Mouse (Mus musculus): Measurements from ENCODE around the gene Fastkd1. TPM values are rescaled to one million over a fixed set of nuclear protein-coding genes. Genes with fewer than 3 reads are reported as not detected.

The Fastkd1 gene
- polyA plus RNA-seq, 1 experiment: 27.9 TPM

DNA sequence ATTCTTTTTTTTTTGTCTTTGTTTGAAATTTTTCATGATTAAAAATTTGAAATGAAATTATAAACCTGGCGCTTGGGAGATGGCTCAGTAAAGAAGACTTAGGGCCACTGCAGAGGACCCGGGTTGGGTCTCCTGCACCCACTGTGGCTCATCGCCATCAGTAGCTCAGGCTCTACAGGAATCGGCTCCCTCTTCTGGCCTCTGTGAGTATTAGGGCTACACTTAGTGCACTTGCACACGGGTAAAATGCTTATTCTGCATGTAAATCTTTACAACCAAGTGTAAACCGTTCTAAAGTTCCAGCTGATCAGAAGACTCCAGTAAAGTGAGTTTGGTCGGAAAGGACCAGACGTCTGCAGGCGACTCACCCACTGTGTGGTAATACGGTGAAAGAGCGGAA is 19.8 kb downstream of the Fastkd1 start:
- no peaks in the 10 kb centered on the region for H3K9me3 ChIP-seq (replicated peaks; ENCODE audit: control insufficient read depth, insufficient read depth, low read length, poor library complexity, severe bottlenecking)
- H3K27me3 ChIP-seq (ENCODE audit: control insufficient read depth, insufficient read depth, low read length, poor library complexity, severe bottlenecking): no peaks in the 10 kb centered on the region
- no peak overlapping the region for H3K4me3 ChIP-seq (ENCODE audit: low read depth, low read length)
- H3K9ac ChIP-seq (ENCODE audit: low read depth, poor library complexity, severe bottlenecking): no peak overlapping the region
- H3K4me1 ChIP-seq (ENCODE audit: control insufficient read depth, insufficient read depth, low read length): no peaks in the 10 kb centered on the region
- TF ChIP-seq EP300 (IDR thresholded peaks at IDR 0.05; ENCODE audit: insufficient read depth, low read depth, low read length): no peak
- TF ChIP-seq CTCF (IDR thresholded peaks at IDR 0.05; ENCODE audit: low read depth, low read length): peak; percentile 47
- no peak overlapping the region for H3K27ac ChIP-seq (ENCODE audit: insufficient read depth, low read length)
- peaks cover 10% of the 10 kb centered on the region; the same call in 1 of the 2 replicates for H3K36me3 ChIP-seq (ENCODE audit: control insufficient read depth, insufficient read depth, low read length, poor library complexity, severe bottlenecking)

DNA sequence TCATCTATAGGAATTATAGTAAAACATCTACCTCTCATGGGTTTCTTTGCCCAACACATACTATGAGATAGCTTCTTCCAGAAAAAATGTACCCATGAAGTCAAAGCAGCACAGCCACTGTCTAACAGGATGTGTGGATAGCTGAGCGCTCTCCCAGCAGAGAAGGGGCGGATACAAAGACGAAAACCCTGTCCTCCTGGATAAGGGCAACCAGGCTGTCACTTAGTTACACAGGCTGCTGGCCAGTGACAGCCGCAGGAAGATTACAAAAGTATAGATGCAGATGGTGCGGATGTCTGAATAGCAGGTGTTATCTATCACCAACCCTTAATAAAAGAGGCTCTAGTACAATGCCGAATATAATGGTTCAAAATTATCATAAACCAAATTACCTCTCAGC is 22.5 kb downstream of the Fastkd1 start:
- Histone ChIP-seq H3K27ac (ENCODE audit: insufficient read depth, low read length) (no peak overlapping the region), H3K36me3 (ENCODE audit: control insufficient read depth, insufficient read depth, low read length, poor library complexity, severe bottlenecking) (peaks cover 8% of the 10 kb centered on the region; the same call in 1 of the 2 replicates), H3K27me3 (ENCODE audit: control insufficient read depth, insufficient read depth, low read length, poor library complexity, severe bottlenecking) (no peaks in the 10 kb centered on the region), H3K9ac (ENCODE audit: low read depth, poor library complexity, severe bottlenecking) (no peak overlapping the region), H3K4me1 (ENCODE audit: control insufficient read depth, insufficient read depth, low read length) (no peaks in the 10 kb centered on the region), H3K4me3 (ENCODE audit: low read depth, low read length) (no peak overlapping the region), H3K9me3 (replicated peaks; ENCODE audit: control insufficient read depth, insufficient read depth, low read length, poor library complexity, severe bottlenecking) (no peaks in the 10 kb centered on the region)
- TF ChIP-seq CTCF (IDR thresholded peaks at IDR 0.05; ENCODE audit: low read depth, low read length): no peak
- TF ChIP-seq POLR2A (IDR thresholded peaks at IDR 0.05; ENCODE audit: insufficient read depth, low read length): no peak
- TF ChIP-seq EP300 (IDR thresholded peaks at IDR 0.05; ENCODE audit: insufficient read depth, low read depth, low read length): no peak

DNA sequence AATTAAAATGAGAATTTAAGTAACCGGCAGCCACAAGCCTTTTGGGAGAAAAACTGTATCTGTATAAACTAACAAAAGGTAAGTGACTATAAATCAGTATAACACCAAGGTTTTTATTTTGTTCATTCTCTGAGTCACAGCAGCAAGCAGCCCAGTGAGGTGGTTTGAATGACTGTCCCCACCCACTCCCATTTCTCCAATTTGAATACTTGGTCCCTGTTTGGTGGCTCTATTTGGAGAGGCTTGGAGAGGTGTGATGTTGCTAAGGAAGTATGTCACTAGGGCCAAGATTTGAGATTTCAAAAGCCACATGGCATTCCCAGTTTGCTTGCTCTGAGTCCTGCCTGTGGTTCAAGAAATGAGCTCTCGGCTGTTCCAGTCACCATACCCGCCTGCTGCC is 23.1 kb downstream of the Fastkd1 start:
- H3K27ac ChIP-seq (ENCODE audit: insufficient read depth, low read length): no peak overlapping the region
- H3K9ac ChIP-seq (ENCODE audit: low read depth, poor library complexity, severe bottlenecking): no peak overlapping the region
- H3K36me3 ChIP-seq (ENCODE audit: control insufficient read depth, insufficient read depth, low read length, poor library complexity, severe bottlenecking): peaks cover 8% of the 10 kb centered on the region; the same call in 1 of the 2 replicates
- H3K4me3 ChIP-seq (ENCODE audit: low read depth, low read length): no peak overlapping the region
- TF ChIP-seq CTCF (IDR thresholded peaks at IDR 0.05; ENCODE audit: low read depth, low read length): no peak
- TF ChIP-seq EP300 (IDR thresholded peaks at IDR 0.05; ENCODE audit: insufficient read depth, low read depth, low read length): no peak
- TF ChIP-seq POLR2A (IDR thresholded peaks at IDR 0.05; ENCODE audit: insufficient read depth, low read length): no peak
- no peaks in the 10 kb centered on the region for H3K4me1 ChIP-seq (ENCODE audit: control insufficient read depth, insufficient read depth, low read length)
- H3K27me3 ChIP-seq (ENCODE audit: control insufficient read depth, insufficient read depth, low read length, poor library complexity, severe bottlenecking): no peaks in the 10 kb centered on the region
- H3K9me3 ChIP-seq (replicated peaks; ENCODE audit: control insufficient read depth, insufficient read depth, low read length, poor library complexity, severe bottlenecking): no peaks in the 10 kb centered on the region

DNA sequence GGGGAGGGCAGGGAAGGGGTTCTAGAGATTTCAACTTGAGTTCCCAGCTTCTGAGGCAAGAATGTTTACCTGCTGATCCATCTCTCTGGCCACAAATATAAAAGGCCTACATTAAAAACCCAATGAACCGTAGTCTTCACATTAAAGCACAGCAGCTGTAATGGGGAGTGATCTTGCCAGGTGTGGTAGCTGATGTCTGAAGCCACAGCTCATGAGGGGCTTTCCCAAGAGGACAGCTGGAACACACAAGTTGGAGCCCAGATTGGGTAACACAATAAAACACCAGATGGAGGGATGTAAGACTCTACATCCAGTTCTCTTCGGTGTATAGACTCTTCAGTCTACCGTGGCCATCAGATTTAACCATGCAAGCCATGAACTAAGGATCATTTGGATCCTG is 28.8 kb downstream of the Fastkd1 start:
- H3K36me3 ChIP-seq (ENCODE audit: control insufficient read depth, insufficient read depth, low read length, poor library complexity, severe bottlenecking): no peaks in the 10 kb centered on the region
- no peak overlapping the region for H3K9ac ChIP-seq (ENCODE audit: low read depth, poor library complexity, severe bottlenecking)
- no peaks in the 10 kb centered on the region for H3K4me1 ChIP-seq (ENCODE audit: control insufficient read depth, insufficient read depth, low read length)
- H3K9me3 ChIP-seq (replicated peaks; ENCODE audit: control insufficient read depth, insufficient read depth, low read length, poor library complexity, severe bottlenecking): no peaks in the 10 kb centered on the region
- H3K27me3 ChIP-seq (ENCODE audit: control insufficient read depth, insufficient read depth, low read length, poor library complexity, severe bottlenecking): no peaks in the 10 kb centered on the region
- H3K27ac ChIP-seq (ENCODE audit: insufficient read depth, low read length): no peak overlapping the region
- no peak overlapping the region for H3K4me3 ChIP-seq (ENCODE audit: low read depth, low read length)
- TF ChIP-seq POLR2A (IDR thresholded peaks at IDR 0.05; ENCODE audit: insufficient read depth, low read length): no peak
- no peak for TF ChIP-seq EP300 (IDR thresholded peaks at IDR 0.05; ENCODE audit: insufficient read depth, low read depth, low read length)
- no peak for TF ChIP-seq CTCF (IDR thresholded peaks at IDR 0.05; ENCODE audit: low read depth, low read length)

DNA sequence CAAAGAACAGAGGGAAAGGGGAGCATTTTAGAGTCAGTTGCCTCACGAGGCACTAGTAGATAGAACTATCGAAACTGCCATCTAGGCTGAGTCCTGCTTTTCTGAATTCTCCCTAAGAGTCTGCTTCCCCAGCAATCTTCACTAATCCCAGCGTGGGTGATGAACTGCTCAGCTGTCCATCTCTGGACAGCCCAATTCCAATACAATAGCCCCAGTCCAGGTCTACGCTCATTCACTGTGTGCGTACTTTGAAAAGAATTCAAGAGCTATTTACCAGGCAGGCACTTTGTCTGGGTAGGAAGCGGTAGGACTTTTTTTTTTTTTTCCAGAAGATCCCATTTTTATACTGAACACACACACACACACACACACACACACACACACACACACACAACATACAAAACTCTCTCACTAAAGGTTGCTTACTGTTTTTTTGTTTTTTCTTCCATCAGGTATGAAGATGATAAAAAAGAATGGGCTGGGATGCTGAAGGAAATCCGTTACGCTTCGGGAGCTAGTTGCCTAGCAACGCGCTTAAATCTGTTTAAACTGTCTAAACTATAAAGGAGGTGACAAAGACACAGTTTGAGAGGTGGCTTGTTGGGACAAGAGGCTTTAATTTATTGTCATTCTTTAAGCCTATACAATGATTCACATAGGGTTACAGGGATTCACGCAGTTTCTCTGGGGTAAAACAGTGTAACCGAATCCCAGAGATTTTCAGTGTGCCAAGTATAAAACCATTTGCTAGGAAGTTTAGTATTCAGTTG is 30.1 kb downstream of the Fastkd1 start:
- Histone ChIP-seq H3K27me3 (ENCODE audit: control insufficient read depth, insufficient read depth, low read length, poor library complexity, severe bottlenecking) (no peaks in the 10 kb centered on the region), H3K36me3 (ENCODE audit: control insufficient read depth, insufficient read depth, low read length, poor library complexity, severe bottlenecking) (no peaks in the 10 kb centered on the region), H3K4me1 (ENCODE audit: control insufficient read depth, insufficient read depth, low read length) (no peaks in the 10 kb centered on the region), H3K4me3 (ENCODE audit: low read depth, low read length) (no peak overlapping the region), H3K27ac (ENCODE audit: insufficient read depth, low read length) (no peak overlapping the region), H3K9me3 (replicated peaks; ENCODE audit: control insufficient read depth, insufficient read depth, low read length, poor library complexity, severe bottlenecking) (no peaks in the 10 kb centered on the region), H3K9ac (ENCODE audit: low read depth, poor library complexity, severe bottlenecking) (no peak overlapping the region)
- TF ChIP-seq POLR2A (IDR thresholded peaks at IDR 0.05; ENCODE audit: insufficient read depth, low read length) (no peak), EP300 (IDR thresholded peaks at IDR 0.05; ENCODE audit: insufficient read depth, low read depth, low read length) (no peak), CTCF (IDR thresholded peaks at IDR 0.05; ENCODE audit: low read depth, low read length) (no peak)

DNA sequence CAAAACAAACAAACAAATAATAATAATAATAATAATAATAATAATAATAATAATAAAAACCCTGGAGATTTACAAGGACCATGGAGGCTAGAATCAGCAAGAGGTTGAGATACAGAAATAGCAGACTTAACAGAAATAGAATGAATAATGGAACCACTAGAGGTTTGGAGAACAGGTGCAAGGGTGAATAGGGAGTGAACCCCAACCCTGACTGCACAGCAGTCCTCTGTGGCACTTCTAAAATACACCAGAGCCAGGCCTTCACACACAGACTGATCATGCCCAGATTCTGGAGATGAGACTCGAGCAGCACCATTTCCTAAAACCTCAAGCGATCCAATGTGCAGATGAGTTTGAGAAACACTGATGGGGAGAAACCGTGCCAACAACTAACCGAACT is 31.4 kb downstream of the Fastkd1 start:
- TF ChIP-seq POLR2A (IDR thresholded peaks at IDR 0.05; ENCODE audit: insufficient read depth, low read length) (no peak), EP300 (IDR thresholded peaks at IDR 0.05; ENCODE audit: insufficient read depth, low read depth, low read length) (no peak), CTCF (IDR thresholded peaks at IDR 0.05; ENCODE audit: low read depth, low read length) (no peak)
- no peak overlapping the region for H3K27ac ChIP-seq (ENCODE audit: insufficient read depth, low read length)
- H3K9me3 ChIP-seq (replicated peaks; ENCODE audit: control insufficient read depth, insufficient read depth, low read length, poor library complexity, severe bottlenecking): no peaks in the 10 kb centered on the region

More for the DNA sequence above, 31.4 kb downstream of the Fastkd1 start:
- Histone ChIP-seq H3K9ac (ENCODE audit: low read depth, poor library complexity, severe bottlenecking) (no peak overlapping the region), H3K4me1 (ENCODE audit: control insufficient read depth, insufficient read depth, low read length) (no peaks in the 10 kb centered on the region), H3K4me3 (ENCODE audit: low read depth, low read length) (no peak overlapping the region), H3K36me3 (ENCODE audit: control insufficient read depth, insufficient read depth, low read length, poor library complexity, severe bottlenecking) (no peaks in the 10 kb centered on the region), H3K27me3 (ENCODE audit: control insufficient read depth, insufficient read depth, low read length, poor library complexity, severe bottlenecking) (no peaks in the 10 kb centered on the region)
